Mouse (Mus musculus) liver, postnatal 0 days (tissue): Measurements from ENCODE around the gene Qk.

Source experiments
- CTCF ChIP-seq: sonication (generic); IDR thresholded peaks from 2 replicates; pipeline ENCODE4 v1.5.1; 2016; ENCODE audit warnings: antibody characterized with exemption, low read depth
- EP300 ChIP-seq: IDR thresholded peaks from 2 replicates; pipeline ENCODE4 v1.6.1; 2016; ENCODE audit warnings: antibody characterized with exemption, low read depth, mild to moderate bottlenecking

DNA sequence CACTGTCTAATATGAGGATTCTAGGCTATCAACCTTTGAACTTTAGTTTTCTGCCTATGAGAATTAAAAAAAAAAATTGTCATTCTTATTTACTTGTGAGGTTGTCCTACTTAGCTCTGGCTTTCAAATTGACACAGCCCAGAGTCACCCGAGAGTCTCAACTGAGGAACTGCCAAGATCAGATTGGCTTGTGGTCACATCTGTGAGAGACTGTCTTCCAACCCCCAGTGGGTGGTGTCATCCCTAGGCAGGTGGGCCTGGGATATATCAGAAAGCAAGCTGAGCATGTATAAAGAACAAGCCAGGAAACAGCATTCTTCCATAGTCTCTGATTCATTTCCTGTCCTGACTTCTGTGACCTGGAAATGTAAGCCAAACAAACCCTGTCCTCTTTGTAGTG, 128.8 kb downstream of the Qk start:
- no peak for TF ChIP-seq CTCF
- no peak for TF ChIP-seq EP300
